Mouse (Mus musculus): ENCODE data around the gene Foxj2.

Foxj2 gene

GRCm38 (mm10) chr6:122819306-122820070 lies at the start of gene Foxj2:
Foxj2 (plus strand) TSS chr6:122819914.
- DNase-seq (ENCODE audit: low read depth, low spot score): no peak

GRCm38 (mm10) chr6:122770760-122771315 lies 48.9 kb upstream of the Foxj2 start:
- no peak for DNase-seq (ENCODE audit: low read depth, low spot score)

- DNase-seq (ENCODE audit: low read depth, low spot score): no peak
These were observed 47.0 kb upstream of the Foxj2 start for GRCm38 (mm10) chr6:122772701-122773100.

- DNase-seq (ENCODE audit: low read depth, low spot score): no peak
These were observed 45.4 kb upstream of the Foxj2 start for GRCm38 (mm10) chr6:122774345-122774744.

- DNase-seq (ENCODE audit: low read depth, low spot score): no peak
These were observed 43.7 kb upstream of the Foxj2 start for GRCm38 (mm10) chr6:122776040-122776439.

- DNase-seq (ENCODE audit: low read depth, low spot score): no peak
These were observed 39.8 kb upstream of the Foxj2 start for GRCm38 (mm10) chr6:122779916-122780315.

- no peak for DNase-seq (ENCODE audit: low read depth, low spot score)
These were observed 38.5 kb upstream of the Foxj2 start for GRCm38 (mm10) chr6:122781167-122781566.

GRCm38 (mm10) chr6:122782164-122782563 lies 37.5 kb upstream of the Foxj2 start:
- DNase-seq (ENCODE audit: low read depth, low spot score): no peak

- DNase-seq (ENCODE audit: low read depth, low spot score): no peak
These were observed 34.8 kb upstream of the Foxj2 start for GRCm38 (mm10) chr6:122784866-122785265.

GRCm38 (mm10) chr6:122786275-122786674 lies 33.4 kb upstream of the Foxj2 start:
- no peak for DNase-seq (ENCODE audit: low read depth, low spot score)

- DNase-seq (ENCODE audit: low read depth, low spot score): no peak
These were observed 24.3 kb upstream of the Foxj2 start for GRCm38 (mm10) chr6:122795254-122795935.

GRCm38 (mm10) chr6:122800640-122801300 lies 18.9 kb upstream of the Foxj2 start:
- DNase-seq (ENCODE audit: low read depth, low spot score): no peak

GRCm38 (mm10) chr6:122801301-122801800 lies 18.4 kb upstream of the Foxj2 start, which contains the start of gene Slc2a3:
Slc2a3 (minus strand) TSS chr6:122801640.
- DNase-seq (ENCODE audit: low read depth, low spot score): peak; percentile 40

GRCm38 (mm10) chr6:122801801-122802514 lies 17.8 kb upstream of the Foxj2 start:
- DNase-seq (ENCODE audit: low read depth, low spot score): peak; percentile 53

GRCm38 (mm10) chr6:122804418-122804817 lies 15.3 kb upstream of the Foxj2 start:
- peak; percentile 86 for DNase-seq (ENCODE audit: low read depth, low spot score)

- DNase-seq (ENCODE audit: low read depth, low spot score): no peak
These were observed 9.6 kb upstream of the Foxj2 start for GRCm38 (mm10) chr6:122810022-122810614.

- peak; percentile 96 for DNase-seq (ENCODE audit: low read depth, low spot score)
These were observed 9.0 kb upstream of the Foxj2 start for GRCm38 (mm10) chr6:122810615-122811279.

- peak; percentile 87 for DNase-seq (ENCODE audit: low read depth, low spot score)
These were observed 8.4 kb upstream of the Foxj2 start for GRCm38 (mm10) chr6:122811280-122811652.

GRCm38 (mm10) chr6:122811771-122812600 lies 7.7 kb upstream of the Foxj2 start:
- no peak for DNase-seq (ENCODE audit: low read depth, low spot score)

Data from c-Kit-negative CD71-positive TER-119-positive erythroid progenitor cells, embryonic 14.5 days (primary cell).